Mouse (Mus musculus) liver, postnatal 0 days (tissue): Measurements from ENCODE around the gene Mus81. TPM values are rescaled to one million over a fixed set of nuclear protein-coding genes. Genes with fewer than 3 reads are reported as not detected.

Experiments
- ATAC-seq: fragments of 200-750 bp; cut with Nextera tagmentation; 2 replicates; pipeline ENCODE4 v1.8.0; 2017; ENCODE audit warnings: mild to moderate bottlenecking, moderate library complexity
- DNase-seq: peaks from one replicate; pipeline ENCODE4 v3.0.0-alpha.2; 2016
- H3K27ac ChIP-seq: fragments of 300-500 bp; sonication (generic); 2 replicates; pipeline ENCODE4 v1.5.1; 2014; ENCODE audit warnings: antibody characterized with exemption, moderate library complexity, mild to moderate bottlenecking, low read depth
- H3K27me3 ChIP-seq: fragments of 300-500 bp; sonication (generic); 2 replicates; pipeline ENCODE4 v1.6.1; 2014; ENCODE audit warnings: low read length, control low read depth, mixed read lengths; ENCODE audit not compliant: insufficient read depth
- H3K36me3 ChIP-seq: fragments of 300-500 bp; sonication (generic); replicated peaks from 2 replicates; pipeline ENCODE4 v1.6.1; 2014; ENCODE audit warnings: mild to moderate bottlenecking, control low read depth, low read length, moderate library complexity, mixed read lengths; ENCODE audit not compliant: insufficient read depth
- H3K4me1 ChIP-seq: fragments of 300-500 bp; sonication (generic); 2 replicates; pipeline ENCODE4 v1.6.1; 2014; ENCODE audit warnings: antibody characterized with exemption, mild to moderate bottlenecking, control low read depth; ENCODE audit not compliant: insufficient read depth
- H3K4me2 ChIP-seq: fragments of 300-500 bp; sonication (generic); 2 replicates; pipeline ENCODE4 v1.6.1; 2014; ENCODE audit warnings: low read depth, mild to moderate bottlenecking, low read length, moderate library complexity, mixed read lengths
- H3K4me3 ChIP-seq: fragments of 300-500 bp; sonication (generic); 2 replicates; pipeline ENCODE4 v1.5.1; 2014; ENCODE audit warnings: low read depth, low read length
- H3K9ac ChIP-seq: fragments of 300-500 bp; sonication (generic); replicated peaks from 2 replicates; pipeline ENCODE4 v1.6.1; 2014; ENCODE audit warnings: mild to moderate bottlenecking, moderate library complexity
- H3K9me3 ChIP-seq: fragments of 300-500 bp; sonication (generic); 2 replicates; pipeline ENCODE4 v1.6.1; 2016; ENCODE audit warnings: mild to moderate bottlenecking, control low read depth, low read length, mixed read lengths
- CTCF ChIP-seq: sonication (generic); IDR thresholded peaks from 2 replicates; pipeline ENCODE4 v1.5.1; 2016; ENCODE audit warnings: antibody characterized with exemption, low read depth
- EP300 ChIP-seq: IDR thresholded peaks from 2 replicates; pipeline ENCODE4 v1.6.1; 2016; ENCODE audit warnings: antibody characterized with exemption, low read depth, mild to moderate bottlenecking
- WGBS: fragments of 180-500 bp; shearing (Covaris S2); extraction: QIAGEN DNeasy Blood & Tissue Kit; methylation state at CpG from one replicate; pipeline ENCODE4 v1.1.7; 2014; ENCODE audit not compliant: insufficient replicate concordance; 5-methylcytosine and 5-hydroxymethylcytosine counted together
- polyA plus RNA-seq: library from polyadenylated mRNA; unstranded; fragments of >200 nt; fragmentation: Nextera tagmentation; extraction: Ambion mirVana; gene quantifications from 2 replicates; pipeline ENCODE4 v1.2.1, GENCODE M21; 2015

Gene Mus81
- polyA plus RNA-seq, 1 experiment from 2014 or later, result 11.9 TPM

GRCm38 (mm10) chr19:5444954-5445353 is 43.2 kb downstream of the Mus81 start:
- DNase-seq, result no peak
- ATAC-seq, result no peak
- peaks cover 23% of the 10 kb centered on the region for H3K4me1 ChIP-seq
- H3K27me3 ChIP-seq, result peaks cover 46% of the 10 kb centered on the region
- 32% methylated on average over 7 of the region's 7 CpGs for WGBS
- no peak overlapping the region for H3K27ac ChIP-seq
- no peak overlapping the region for H3K9ac ChIP-seq
- H3K9me3 ChIP-seq, result peaks cover 4% of the 10 kb centered on the region; the same call in 1 of the 2 replicates
- H3K36me3 ChIP-seq, result no peaks in the 10 kb centered on the region
- no peak overlapping the region for H3K4me3 ChIP-seq
- 0 out of 2 replicates have a peak overlapping the region, but pooled peaks have one; percentile 3 for H3K4me2 ChIP-seq
- TF ChIP-seq EP300 (no peak), CTCF (no peak)

- DNase-seq, result no peak
- Histone ChIP-seq H3K9me3 (peaks cover 4% of the 10 kb centered on the region; the same call in 1 of the 2 replicates), H3K36me3 (no peaks in the 10 kb centered on the region), H3K4me2 (0 out of 2 replicates have a peak overlapping the region, but pooled peaks have one; percentile 3), H3K4me1 (peaks cover 23% of the 10 kb centered on the region), H3K4me3 (no peak overlapping the region), H3K27me3 (peaks cover 41% of the 10 kb centered on the region), H3K9ac (no peak overlapping the region), H3K27ac (no peak overlapping the region)
- ATAC-seq, result no peak
- TF ChIP-seq EP300 (no peak), CTCF (no peak)
- 47% methylated on average over 9 of the region's 9 CpGs for WGBS
Observed at GRCm38 (mm10) chr19:5444371-5444908, 43.8 kb downstream of the Mus81 start.

- ATAC-seq (no peak), DNase-seq (no peak)
- Histone ChIP-seq H3K4me1 (peaks cover 9% of the 10 kb centered on the region), H3K9me3 (no peaks in the 10 kb centered on the region), H3K4me2 (peak overlapping the region; percentile 95), H3K27me3 (no peaks in the 10 kb centered on the region), H3K9ac (no peak overlapping the region), H3K27ac (peak overlapping the region; percentile 73; the same call in 1 of the 2 replicates), H3K36me3 (no peaks in the 10 kb centered on the region), H3K4me3 (no peak overlapping the region)
- TF ChIP-seq EP300 (no peak), CTCF (no peak)
- 59% methylated on average over 7 of the region's 7 CpGs for WGBS
Observed at GRCm38 (mm10) chr19:5433951-5434350, 54.3 kb downstream of the Mus81 start.

GRCm38 (mm10) chr19:5432992-5433852 is 55.0 kb downstream of the Mus81 start:
- WGBS, result 5% methylated on average over 14 of the region's 16 CpGs
- peak; percentile 81 for ATAC-seq
- no peaks in the 10 kb centered on the region for H3K9me3 ChIP-seq
- peak; percentile 62 for DNase-seq
- H3K4me2 ChIP-seq, result peak overlapping the region; percentile 95
- peak; percentile 67 for TF ChIP-seq CTCF
- TF ChIP-seq EP300, result no peak
- H3K36me3 ChIP-seq, result no peaks in the 10 kb centered on the region
- no peaks in the 10 kb centered on the region for H3K27me3 ChIP-seq
- H3K27ac ChIP-seq, result peak overlapping the region; percentile 73
- peak overlapping the region; percentile 68 for H3K9ac ChIP-seq
- peaks cover 9% of the 10 kb centered on the region for H3K4me1 ChIP-seq
- peak overlapping the region; percentile 52 for H3K4me3 ChIP-seq

Other genes starting within 250 kb of the Mus81 start
- 2.6 and 3.3 TPM in 2 replicates for gene Pacs1, start 215.3 kb downstream of the Mus81 start, polyA plus RNA-seq
- 80.7 and 93.7 TPM in 2 replicates for gene Sf3b2, start 192.9 kb downstream of the Mus81 start, polyA plus RNA-seq
- not detected in 2 replicates for gene Gal3st3, start 190.1 kb downstream of the Mus81 start, polyA plus RNA-seq
- gene Catsper1, start 152.7 kb downstream of the Mus81 start, polyA plus RNA-seq, result not detected in 2 replicates
- gene Cst6, start 138.8 kb downstream of the Mus81 start, polyA plus RNA-seq, result not detected in 2 replicates
- 19.3 and 25.0 TPM in 2 replicates for gene Eif1ad, start 121.7 kb downstream of the Mus81 start, polyA plus RNA-seq
- gene Banf1, start 121.2 kb downstream of the Mus81 start, polyA plus RNA-seq, result 158 and 164 TPM in 2 replicates
- 20.8 and 24.0 TPM in 2 replicates for gene Sart1, start 99.7 kb downstream of the Mus81 start, polyA plus RNA-seq
- 0.14 TPM in 1 of 2 replicates, not detected in the other for gene Tsga10ip, start 85.9 kb downstream of the Mus81 start, polyA plus RNA-seq
- gene Drap1, start 63.4 kb downstream of the Mus81 start, polyA plus RNA-seq, result 71.5 and 74.2 TPM in 2 replicates
- gene AI837181, start 63.3 kb downstream of the Mus81 start, polyA plus RNA-seq, result 15.8 and 16.1 TPM in 2 replicates
- not detected in 2 replicates for gene Fosl1, start 40.9 kb downstream of the Mus81 start, polyA plus RNA-seq
- 1.6 and 2.1 TPM in 2 replicates for gene Ccdc85b, start 30.5 kb downstream of the Mus81 start, polyA plus RNA-seq
- 35.6 and 35.7 TPM in 2 replicates for gene Fibp, start 27.8 kb downstream of the Mus81 start, polyA plus RNA-seq
- gene Ctsw, start 19.9 kb downstream of the Mus81 start, polyA plus RNA-seq, result 1.4 and 1.9 TPM in 2 replicates
- gene Efemp2, start 14.4 kb downstream of the Mus81 start, polyA plus RNA-seq, result 8.1 and 9.2 TPM in 2 replicates
- gene Cfl1, start 2.1 kb upstream of the Mus81 start, polyA plus RNA-seq, result 841 and 843 TPM in 2 replicates
- not detected in 2 replicates for gene 1700020D05Rik, start 15.4 kb upstream of the Mus81 start, polyA plus RNA-seq
- 2.6 and 3.0 TPM in 2 replicates for gene Snx32, start 22.1 kb upstream of the Mus81 start, polyA plus RNA-seq
- gene Ovol1, start 72.2 kb upstream of the Mus81 start, polyA plus RNA-seq, result 0.06 TPM in 1 of 2 replicates, not detected in the other
- 3.1 and 3.4 TPM in 2 replicates for gene Ap5b1, start 79.6 kb upstream of the Mus81 start, polyA plus RNA-seq
- gene Rnaseh2c, start 113.5 kb upstream of the Mus81 start, polyA plus RNA-seq, result 78.4 and 79.1 TPM in 2 replicates
- 15.1 and 15.8 TPM in 2 replicates for gene Kat5, start 121.8 kb upstream of the Mus81 start, polyA plus RNA-seq
- 21.3 and 22.6 TPM in 2 replicates for gene Rela, start 149.1 kb upstream of the Mus81 start, polyA plus RNA-seq
- gene Sipa1, start 175.3 kb upstream of the Mus81 start, polyA plus RNA-seq, result 14.1 and 15.3 TPM in 2 replicates
- gene Map3k11, start 200.3 kb upstream of the Mus81 start, polyA plus RNA-seq, result 10.4 and 12.5 TPM in 2 replicates
- 5.2 and 5.6 TPM in 2 replicates for gene Pcnx3, start 200.5 kb upstream of the Mus81 start, polyA plus RNA-seq
- 0.17 and 0.18 TPM in 2 replicates for gene Kcnk7, start 216.0 kb upstream of the Mus81 start, polyA plus RNA-seq
- gene Ehbp1l1, start 237.9 kb upstream of the Mus81 start, polyA plus RNA-seq, result 38.5 and 42.5 TPM in 2 replicates
- gene Fam89b, start 241.3 kb upstream of the Mus81 start, polyA plus RNA-seq, result 28.9 and 31.0 TPM in 2 replicates